Mouse (Mus musculus) brain, embryonic 18.5 days (tissue): Measurements from ENCODE around the gene Slc38a7.
"Not testable (repeated sequence)": the region's sequence is repeated elsewhere in the genome, so short reads cannot be mapped to it uniquely, and the experiment has no call there.

Experiments
- DNase-seq: peaks from one replicate; pipeline ENCODE4 v3.0.0-alpha.2; 2012; ENCODE audit warnings: low read depth, low spot score

The Slc38a7 gene

DNA sequence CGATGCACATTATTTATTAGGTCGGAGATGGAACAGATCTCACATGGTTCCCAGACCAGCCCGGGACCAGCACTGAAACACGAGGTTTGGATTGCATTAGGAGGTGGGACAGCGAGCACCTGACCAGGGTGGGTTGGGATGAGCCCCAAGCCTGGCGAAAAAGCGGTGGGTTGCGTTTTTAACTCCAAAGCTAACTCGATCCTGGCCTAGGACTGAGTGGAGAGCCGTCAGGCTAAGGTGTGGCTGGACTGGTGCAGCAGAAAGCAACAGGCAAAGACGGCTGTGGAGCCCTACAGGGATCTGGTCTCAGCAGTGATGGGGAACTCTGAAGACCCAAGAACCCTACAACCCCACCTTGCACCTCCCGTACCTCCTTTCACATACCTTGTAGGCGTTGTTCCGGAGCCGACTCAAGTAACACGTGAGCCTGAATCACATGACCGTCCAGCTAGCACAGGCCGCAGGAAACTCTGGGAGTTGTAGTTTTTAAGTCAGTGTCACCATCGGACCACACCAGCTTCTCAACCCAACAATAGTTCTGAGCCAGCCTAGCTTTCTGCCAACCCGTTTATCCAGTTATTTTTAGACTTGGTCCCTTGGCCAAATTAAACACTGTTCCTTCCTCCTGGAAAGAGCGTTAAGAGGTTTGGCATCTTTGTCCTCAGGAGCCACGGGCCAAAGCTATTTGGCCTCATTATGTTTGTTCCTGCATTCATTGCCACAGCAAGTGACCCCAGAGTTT is at the start of gene Slc38a7:
Gene Slc38a7 (minus strand): TSS at position 438 of the 742 bp plus-strand sequence.
- DNase-seq = peak; percentile 76

DNA sequence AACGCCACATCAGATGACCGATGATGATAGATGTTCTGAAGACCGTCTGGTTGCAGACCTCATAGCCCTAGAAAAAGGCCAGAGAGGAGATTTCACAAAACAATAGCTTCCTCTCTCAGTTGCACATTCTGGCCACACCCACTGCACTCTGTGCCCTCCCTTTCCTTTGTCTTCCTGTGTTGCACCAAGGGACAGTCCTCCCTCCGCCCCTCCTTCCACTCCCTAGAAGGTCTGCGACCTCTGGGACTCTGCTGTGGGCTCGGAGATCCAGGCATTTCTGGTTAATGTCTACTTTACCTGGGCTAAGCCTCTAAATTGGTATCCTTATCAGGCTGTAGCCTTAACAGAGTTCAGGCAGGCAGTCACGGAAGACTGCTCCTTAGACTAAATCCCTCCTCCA is 48.5 kb upstream of the Slc38a7 start:
- DNase-seq = no peak

GRCm38 (mm10) chr8:95893701-95894100 is 40.4 kb upstream of the Slc38a7 start:
- DNase-seq = no peak

DNA sequence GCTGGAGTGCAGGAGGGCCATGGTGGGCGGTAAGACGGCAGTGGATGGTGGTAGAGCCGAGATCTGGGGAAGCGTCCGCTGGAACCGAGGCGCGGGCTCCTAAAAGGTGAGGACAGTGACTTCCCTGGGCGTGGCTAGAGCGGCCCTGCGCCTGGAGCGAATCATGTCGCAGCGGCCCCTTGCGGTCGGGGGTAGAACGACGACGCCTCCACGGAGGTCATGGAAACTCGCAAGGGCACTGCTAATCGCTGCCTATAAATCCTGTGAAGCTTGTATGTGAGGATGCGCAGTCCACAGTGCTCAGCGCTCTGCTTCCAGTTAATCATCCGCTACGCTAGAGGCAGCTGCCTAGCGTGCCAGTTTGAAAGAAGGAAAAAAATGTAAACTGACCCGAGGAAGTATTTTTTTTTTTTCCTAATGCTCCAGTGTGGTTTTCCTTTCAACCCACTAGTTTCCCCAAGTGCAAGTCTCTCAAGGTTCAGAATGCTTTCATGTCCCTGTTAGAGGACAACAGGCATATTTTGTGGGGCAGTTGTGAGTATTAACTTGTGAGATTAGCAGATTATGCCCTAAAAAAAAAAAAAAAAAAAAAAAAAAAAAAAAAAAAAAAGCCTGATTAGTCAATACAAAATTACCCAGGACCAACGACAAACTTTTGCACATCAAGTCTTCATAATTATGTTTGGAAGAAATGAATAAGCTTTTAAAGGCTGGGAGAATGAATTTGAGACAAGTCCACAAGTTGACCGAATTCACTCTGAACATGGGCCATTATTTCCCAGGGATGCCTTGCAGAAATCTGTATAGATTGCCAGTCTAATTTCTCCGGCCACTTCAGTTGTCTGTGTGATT is 35.2 kb upstream of the Slc38a7 start, which contains the start of gene Got2:
Gene Got2 (minus strand): TSS at position 263 of the 852 bp plus-strand sequence.
- DNase-seq = peak; percentile 80

DNA sequence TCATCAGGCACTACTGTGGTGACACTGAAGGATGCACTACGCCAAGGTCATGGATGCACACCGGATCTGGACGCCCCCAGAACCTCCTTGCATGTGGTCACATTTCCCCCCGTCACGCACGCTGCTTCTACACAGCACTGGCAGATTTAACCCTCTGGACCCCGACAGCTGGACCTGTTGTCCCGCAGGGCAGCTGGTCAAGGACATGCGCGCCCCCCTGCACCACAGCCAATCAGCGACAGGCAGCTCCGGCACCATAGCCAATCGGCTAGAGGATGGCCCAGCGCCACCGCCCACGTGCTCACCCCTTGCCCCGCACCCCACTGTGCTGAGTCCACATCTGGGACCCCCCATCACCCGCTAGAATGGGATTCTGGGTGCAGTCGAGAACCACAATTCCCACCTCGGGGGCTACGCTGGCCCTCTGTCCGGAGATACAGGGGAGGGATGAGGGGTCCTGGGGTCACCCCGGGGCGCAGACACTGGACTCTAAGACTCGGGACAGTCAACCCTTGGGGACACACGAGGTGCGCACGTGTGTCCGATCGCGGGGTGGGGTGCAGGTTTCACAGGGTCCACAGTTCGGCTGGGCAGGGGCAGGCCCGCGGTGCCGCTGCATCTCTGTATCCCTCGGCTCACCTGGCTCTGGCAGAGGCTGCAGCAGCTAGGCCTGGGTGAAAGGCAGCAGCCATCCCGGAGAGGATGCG is 34.4 kb upstream of the Slc38a7 start:
- DNase-seq = peak; percentile 43

- DNase-seq = no peak
Measured at GRCm38 (mm10) chr8:95886647-95887577, 33.6 kb upstream of the Slc38a7 start.

DNA sequence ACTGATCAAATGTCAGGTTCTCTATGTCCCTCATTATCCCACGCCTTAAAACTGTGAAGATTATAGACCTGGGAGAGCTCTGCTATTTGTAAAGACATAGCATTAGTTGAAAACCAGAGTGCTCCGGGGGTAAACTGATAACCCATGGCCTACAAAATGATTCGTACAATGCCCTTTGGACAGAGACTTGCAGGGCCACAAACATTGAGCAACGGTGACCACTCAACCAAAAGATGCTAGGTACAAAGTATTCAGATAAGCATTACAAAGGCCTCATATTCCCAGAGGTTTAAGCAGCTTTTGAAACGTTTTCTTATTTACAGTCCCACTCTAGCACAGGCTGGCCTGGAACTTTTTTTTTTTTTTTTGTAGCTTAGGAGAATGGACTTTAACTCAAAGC is 32.6 kb upstream of the Slc38a7 start:
- no peak for DNase-seq

- DNase-seq = no peak
Measured at GRCm38 (mm10) chr8:95885271-95885841, 32.0 kb upstream of the Slc38a7 start.

DNA sequence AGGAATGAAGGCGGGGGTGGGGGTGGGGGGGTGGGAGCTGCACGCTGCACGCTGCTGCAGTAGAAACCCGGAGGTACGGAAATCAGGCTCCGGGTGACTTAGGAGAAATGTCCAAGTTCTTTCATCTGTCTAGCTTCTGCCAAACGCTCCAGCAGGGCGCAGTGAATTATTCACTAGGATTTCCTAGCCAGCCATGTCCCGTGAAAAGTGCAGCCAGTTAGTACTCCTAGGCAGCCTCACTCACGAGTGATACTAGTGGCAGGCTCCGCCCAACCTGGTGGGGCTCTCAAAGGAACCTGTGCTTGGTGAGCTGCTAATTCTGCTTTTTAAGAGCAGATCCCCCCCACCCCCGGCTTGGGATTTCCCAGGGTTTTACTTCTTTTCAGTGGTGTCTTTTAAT is 31.2 kb upstream of the Slc38a7 start:
- DNase-seq = no peak

GRCm38 (mm10) chr8:95882191-95882590 is 28.9 kb upstream of the Slc38a7 start:
- no peak for DNase-seq

GRCm38 (mm10) chr8:95881576-95881975 is 28.2 kb upstream of the Slc38a7 start:
- no peak for DNase-seq

DNA sequence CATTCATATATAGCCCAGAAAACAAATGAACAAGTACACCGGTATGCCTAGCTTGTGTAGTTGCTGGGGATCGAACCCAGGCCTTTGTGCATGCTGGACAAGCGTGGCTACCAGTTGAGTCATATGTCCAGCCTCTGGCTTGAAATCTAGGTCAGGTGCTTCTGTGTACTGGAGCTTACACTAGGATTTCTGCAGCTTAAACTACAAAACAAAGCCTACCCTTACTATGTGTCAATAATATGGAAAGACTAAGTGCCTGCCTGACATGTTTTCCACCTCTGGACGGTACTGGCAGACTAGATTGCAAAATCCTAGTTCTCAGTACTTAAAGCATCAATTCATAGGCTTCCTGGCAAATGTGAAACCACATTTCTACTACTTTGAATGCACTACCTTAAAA is 26.5 kb upstream of the Slc38a7 start:
- DNase-seq = no peak

- peak; percentile 6 for DNase-seq
Measured at GRCm38 (mm10) chr8:95878176-95878962, 25.0 kb upstream of the Slc38a7 start.

DNA sequence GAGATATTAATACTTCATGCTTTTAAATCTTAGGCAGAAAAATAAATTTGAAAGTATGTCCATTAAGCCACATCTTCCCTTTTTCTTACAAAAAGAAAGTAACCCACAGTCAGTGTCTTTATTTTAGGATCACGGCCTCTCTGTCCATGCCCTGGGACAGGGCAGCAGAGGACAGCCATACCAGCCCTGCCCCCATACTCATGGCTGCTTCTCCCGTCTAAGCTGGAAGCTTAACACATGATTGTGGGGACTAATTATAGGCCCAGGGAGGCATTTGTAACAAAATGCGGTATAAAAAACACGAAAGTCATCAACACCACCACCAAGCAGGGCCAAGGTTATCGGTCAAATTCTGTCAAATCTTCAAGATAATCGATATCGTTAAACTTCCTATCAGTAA is 21.9 kb upstream of the Slc38a7 start:
- DNase-seq = no peak

- DNase-seq = no peak
Measured at GRCm38 (mm10) chr8:95871690-95872089, 18.4 kb upstream of the Slc38a7 start.

DNA sequence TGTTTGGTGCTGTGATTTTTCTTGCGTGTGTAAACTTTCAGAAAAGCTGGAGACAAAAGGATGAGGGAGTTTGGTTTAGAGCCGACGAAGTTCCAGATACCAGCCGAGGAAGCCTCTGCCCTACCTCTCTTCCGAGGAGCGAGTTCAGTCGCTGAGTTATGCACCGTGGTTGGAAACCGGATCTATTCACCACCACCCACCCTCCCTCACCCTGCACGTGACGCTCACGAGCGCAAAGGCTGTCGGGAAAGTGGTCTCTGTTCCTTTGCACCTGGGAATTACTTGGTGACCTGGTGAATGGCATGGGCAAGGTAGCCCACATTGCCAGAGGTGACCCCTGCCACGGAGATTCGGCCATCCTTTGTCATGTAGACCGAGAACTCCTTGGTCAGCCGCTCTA is 11.5 kb upstream of the Slc38a7 start:
- not testable (repeated sequence) for DNase-seq

GRCm38 (mm10) chr8:95863761-95864440 is 10.6 kb upstream of the Slc38a7 start:
- DNase-seq = not testable (repeated sequence)

DNA sequence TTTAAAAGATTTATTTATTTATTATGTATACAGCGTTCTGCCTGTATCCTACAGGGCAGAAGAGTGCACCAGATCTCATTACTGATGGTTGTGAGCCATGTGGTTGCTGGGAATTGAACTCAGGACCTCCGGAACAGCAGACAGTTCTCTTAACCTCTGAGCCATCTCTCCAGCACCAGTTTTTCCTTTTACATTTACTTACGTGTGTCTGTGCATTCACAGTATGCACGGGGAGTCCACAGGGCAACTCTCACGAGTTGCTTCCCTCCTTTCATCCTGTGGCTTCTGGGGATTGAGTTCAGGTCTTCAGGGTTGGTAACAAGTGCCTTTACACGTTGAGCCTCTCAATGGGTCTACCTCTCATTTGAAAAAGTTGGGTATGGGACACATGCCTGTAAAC is 835 bp upstream of the Slc38a7 start:
- no peak for DNase-seq

- no peak for DNase-seq
Measured at GRCm38 (mm10) chr8:95852290-95852689, 1.0 kb downstream of the Slc38a7 start.
